Mouse (Mus musculus): ENCODE measurements at regions not wholly inside any gene's neighbourhood (a gene's known extent, or its start where the extent isn't known, plus 50 kb on each side); places are given as distances from the start of the nearest gene placed in this dataset.

DNA sequence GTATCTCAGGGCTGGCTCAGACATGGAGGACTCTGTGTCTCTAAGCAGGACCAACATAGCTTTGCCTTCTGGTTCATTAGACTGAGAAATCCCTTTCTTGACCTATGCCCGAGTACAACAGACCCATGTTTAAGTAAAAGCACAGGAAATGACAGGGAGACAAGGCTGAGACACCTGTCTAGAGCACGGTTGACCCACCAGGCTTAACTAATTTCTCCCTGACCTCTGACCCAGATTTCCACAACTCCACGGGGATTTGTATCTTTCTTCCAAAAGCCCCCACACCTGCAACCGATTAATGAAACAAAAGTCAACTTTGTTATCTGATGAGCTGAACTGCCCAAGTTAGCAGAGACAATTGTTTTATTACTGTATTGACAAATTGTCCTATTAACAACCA is 553.7 kb downstream of the Tmem182 start:
- Histone ChIP-seq H3K27me3 (ENCODE audit: control insufficient read depth, insufficient read depth, low read length, poor library complexity, severe bottlenecking) (no peaks in the 10 kb centered on the region), H3K9ac (ENCODE audit: low read depth, poor library complexity, severe bottlenecking) (no peak overlapping the region), H3K9me3 (replicated peaks; ENCODE audit: control insufficient read depth, insufficient read depth, low read length, poor library complexity, severe bottlenecking) (no peaks in the 10 kb centered on the region), H3K36me3 (ENCODE audit: control insufficient read depth, insufficient read depth, low read length, poor library complexity, severe bottlenecking) (no peaks in the 10 kb centered on the region), H3K4me3 (ENCODE audit: low read depth, low read length) (no peak overlapping the region), H3K4me1 (ENCODE audit: control insufficient read depth, insufficient read depth, low read length) (no peaks in the 10 kb centered on the region), H3K27ac (ENCODE audit: insufficient read depth, low read length) (no peak overlapping the region)
- no peak for TF ChIP-seq EP300 (IDR thresholded peaks at IDR 0.05; ENCODE audit: insufficient read depth, low read depth, low read length)
- no peak for TF ChIP-seq POLR2A (IDR thresholded peaks at IDR 0.05; ENCODE audit: insufficient read depth, low read length)
- no peak for TF ChIP-seq CTCF (IDR thresholded peaks at IDR 0.05; ENCODE audit: low read depth, low read length)

DNA sequence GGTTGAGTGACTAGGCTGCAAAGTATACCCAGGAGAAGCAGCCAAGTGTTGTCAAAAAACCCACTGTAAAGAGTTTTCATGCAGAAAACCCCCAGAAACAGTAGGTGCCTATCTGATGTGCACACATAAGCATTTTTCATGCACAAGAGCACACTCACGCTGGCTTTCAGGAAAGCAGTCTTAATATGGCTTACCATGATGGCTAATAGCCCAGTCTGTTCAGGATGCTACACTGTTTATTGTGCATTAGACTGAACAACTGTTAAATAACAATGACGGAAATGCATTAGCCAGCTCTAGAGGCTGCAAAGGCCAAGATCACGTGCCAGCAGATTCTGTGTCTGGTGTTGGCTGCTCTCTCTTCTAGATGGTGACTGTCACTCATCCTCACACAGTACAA is 556.1 kb downstream of the Tmem182 start:
- Histone ChIP-seq H3K9ac (ENCODE audit: low read depth, poor library complexity, severe bottlenecking) (no peak overlapping the region), H3K36me3 (ENCODE audit: control insufficient read depth, insufficient read depth, low read length, poor library complexity, severe bottlenecking) (no peaks in the 10 kb centered on the region), H3K27me3 (ENCODE audit: control insufficient read depth, insufficient read depth, low read length, poor library complexity, severe bottlenecking) (no peaks in the 10 kb centered on the region), H3K4me3 (ENCODE audit: low read depth, low read length) (no peak overlapping the region), H3K4me1 (ENCODE audit: control insufficient read depth, insufficient read depth, low read length) (no peaks in the 10 kb centered on the region), H3K9me3 (replicated peaks; ENCODE audit: control insufficient read depth, insufficient read depth, low read length, poor library complexity, severe bottlenecking) (no peaks in the 10 kb centered on the region), H3K27ac (ENCODE audit: insufficient read depth, low read length) (no peak overlapping the region)
- no peak for TF ChIP-seq POLR2A (IDR thresholded peaks at IDR 0.05; ENCODE audit: insufficient read depth, low read length)
- TF ChIP-seq CTCF (IDR thresholded peaks at IDR 0.05; ENCODE audit: low read depth, low read length): no peak
- TF ChIP-seq EP300 (IDR thresholded peaks at IDR 0.05; ENCODE audit: insufficient read depth, low read depth, low read length): no peak

DNA sequence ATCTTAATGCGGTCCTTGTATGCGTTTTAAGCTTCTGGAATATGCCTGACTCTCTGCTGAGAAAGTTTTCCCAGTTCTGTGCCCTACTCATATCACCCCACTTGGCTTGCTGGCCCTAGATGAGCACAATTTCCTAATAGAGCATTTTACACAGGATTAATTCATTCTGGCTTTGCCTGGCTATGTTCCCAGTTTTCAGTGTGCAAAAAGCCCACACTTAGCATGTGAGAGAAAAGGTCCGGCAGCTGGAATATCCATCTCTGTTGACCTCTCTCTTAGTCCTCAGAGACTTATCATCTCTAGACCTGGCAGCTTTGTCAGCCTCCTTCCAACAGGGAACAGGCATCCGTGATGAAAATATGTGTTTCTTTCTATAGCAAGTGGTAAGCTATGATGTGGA is 574.6 kb downstream of the Tmem182 start:
- no peak overlapping the region for H3K4me3 ChIP-seq (ENCODE audit: low read depth, low read length)
- no peaks in the 10 kb centered on the region for H3K27me3 ChIP-seq (ENCODE audit: control insufficient read depth, insufficient read depth, low read length, poor library complexity, severe bottlenecking)
- no peaks in the 10 kb centered on the region for H3K36me3 ChIP-seq (ENCODE audit: control insufficient read depth, insufficient read depth, low read length, poor library complexity, severe bottlenecking)
- H3K9ac ChIP-seq (ENCODE audit: low read depth, poor library complexity, severe bottlenecking): no peak overlapping the region
- no peaks in the 10 kb centered on the region for H3K4me1 ChIP-seq (ENCODE audit: control insufficient read depth, insufficient read depth, low read length)
- TF ChIP-seq CTCF (IDR thresholded peaks at IDR 0.05; ENCODE audit: low read depth, low read length): no peak
- TF ChIP-seq EP300 (IDR thresholded peaks at IDR 0.05; ENCODE audit: insufficient read depth, low read depth, low read length): no peak
- TF ChIP-seq POLR2A (IDR thresholded peaks at IDR 0.05; ENCODE audit: insufficient read depth, low read length): no peak
- H3K9me3 ChIP-seq (replicated peaks; ENCODE audit: control insufficient read depth, insufficient read depth, low read length, poor library complexity, severe bottlenecking): no peaks in the 10 kb centered on the region
- H3K27ac ChIP-seq (ENCODE audit: insufficient read depth, low read length): no peak overlapping the region

DNA sequence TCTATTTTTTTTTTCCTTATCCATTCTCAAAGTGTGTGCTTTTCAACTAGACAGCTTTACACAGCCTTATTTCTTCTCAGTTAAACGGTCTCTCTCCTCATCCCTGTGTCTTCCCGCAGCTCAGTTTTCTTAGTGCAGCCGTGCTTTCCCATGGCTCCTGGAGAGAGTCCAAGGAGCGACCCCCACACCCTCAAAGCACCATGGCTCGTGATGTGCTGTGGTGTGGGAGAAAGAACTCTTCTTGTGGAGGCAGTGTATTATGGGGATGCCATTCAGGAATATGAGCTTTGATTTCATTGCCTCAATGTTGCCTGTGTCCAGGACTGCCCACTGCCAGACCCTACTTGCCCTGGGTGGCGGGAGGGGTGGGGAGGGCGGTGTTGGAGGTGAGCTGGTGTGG is 576.1 kb downstream of the Tmem182 start:
- Histone ChIP-seq H3K36me3 (ENCODE audit: control insufficient read depth, insufficient read depth, low read length, poor library complexity, severe bottlenecking) (no peaks in the 10 kb centered on the region), H3K27me3 (ENCODE audit: control insufficient read depth, insufficient read depth, low read length, poor library complexity, severe bottlenecking) (no peaks in the 10 kb centered on the region), H3K9me3 (replicated peaks; ENCODE audit: control insufficient read depth, insufficient read depth, low read length, poor library complexity, severe bottlenecking) (no peaks in the 10 kb centered on the region), H3K9ac (ENCODE audit: low read depth, poor library complexity, severe bottlenecking) (no peak overlapping the region), H3K27ac (ENCODE audit: insufficient read depth, low read length) (no peak overlapping the region), H3K4me3 (ENCODE audit: low read depth, low read length) (no peak overlapping the region), H3K4me1 (ENCODE audit: control insufficient read depth, insufficient read depth, low read length) (no peaks in the 10 kb centered on the region)
- TF ChIP-seq CTCF (IDR thresholded peaks at IDR 0.05; ENCODE audit: low read depth, low read length): no peak
- TF ChIP-seq POLR2A (IDR thresholded peaks at IDR 0.05; ENCODE audit: insufficient read depth, low read length): no peak
- no peak for TF ChIP-seq EP300 (IDR thresholded peaks at IDR 0.05; ENCODE audit: insufficient read depth, low read depth, low read length)

DNA sequence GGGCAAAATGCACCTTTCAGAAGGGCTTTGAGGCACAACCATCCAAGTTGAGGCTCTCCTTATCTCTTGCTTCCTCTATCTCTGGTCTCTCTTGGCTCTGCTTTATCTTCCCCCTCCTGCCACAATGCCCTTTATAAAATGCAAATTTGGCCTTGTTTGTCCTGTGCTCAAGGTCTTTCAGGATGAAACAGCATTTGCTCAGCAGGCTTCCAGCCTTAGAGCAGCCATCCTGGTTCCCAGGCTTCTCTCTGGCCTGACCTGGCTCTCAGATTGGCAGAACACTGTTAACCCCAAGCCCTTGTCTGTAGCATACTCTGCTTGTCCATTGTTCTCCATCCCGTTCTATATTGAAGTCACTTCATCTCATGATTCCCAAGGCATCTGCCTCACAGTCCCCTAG is 579.3 kb downstream of the Tmem182 start:
- TF ChIP-seq CTCF (IDR thresholded peaks at IDR 0.05; ENCODE audit: low read depth, low read length): no peak
- TF ChIP-seq EP300 (IDR thresholded peaks at IDR 0.05; ENCODE audit: insufficient read depth, low read depth, low read length): no peak
- TF ChIP-seq POLR2A (IDR thresholded peaks at IDR 0.05; ENCODE audit: insufficient read depth, low read length): no peak
- H3K4me1 ChIP-seq (ENCODE audit: control insufficient read depth, insufficient read depth, low read length): no peaks in the 10 kb centered on the region
- no peak overlapping the region for H3K27ac ChIP-seq (ENCODE audit: insufficient read depth, low read length)

DNA sequence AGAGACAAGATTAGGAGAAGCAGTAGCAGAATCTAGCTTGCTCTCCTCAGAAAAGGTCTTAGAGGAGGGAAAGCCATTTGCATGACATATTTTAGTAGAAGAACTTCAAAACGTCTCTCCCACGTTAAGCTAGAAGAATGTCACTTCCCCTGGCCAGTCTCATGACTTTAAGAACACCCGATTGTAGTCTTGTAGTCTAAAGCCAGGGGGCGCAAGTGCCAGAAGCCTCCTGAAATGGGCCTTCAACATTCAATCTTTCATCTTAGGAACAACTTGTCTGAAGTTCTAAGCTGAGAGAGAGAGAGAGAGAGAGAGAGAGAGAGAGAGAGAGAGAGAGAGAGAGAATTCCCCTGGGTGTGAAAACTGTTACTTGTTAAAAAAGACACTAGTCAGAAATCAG is 581.0 kb downstream of the Tmem182 start:
- H3K27ac ChIP-seq (ENCODE audit: insufficient read depth, low read length): no peak overlapping the region
- no peaks in the 10 kb centered on the region for H3K4me1 ChIP-seq (ENCODE audit: control insufficient read depth, insufficient read depth, low read length)
- TF ChIP-seq EP300 (IDR thresholded peaks at IDR 0.05; ENCODE audit: insufficient read depth, low read depth, low read length): no peak
- TF ChIP-seq CTCF (IDR thresholded peaks at IDR 0.05; ENCODE audit: low read depth, low read length): peak; percentile 3

More for the DNA sequence above, 579.3 kb downstream of the Tmem182 start:
- H3K4me3 ChIP-seq (ENCODE audit: low read depth, low read length): no peak overlapping the region
- H3K9me3 ChIP-seq (replicated peaks; ENCODE audit: control insufficient read depth, insufficient read depth, low read length, poor library complexity, severe bottlenecking): no peaks in the 10 kb centered on the region
- no peak overlapping the region for H3K9ac ChIP-seq (ENCODE audit: low read depth, poor library complexity, severe bottlenecking)
- H3K36me3 ChIP-seq (ENCODE audit: control insufficient read depth, insufficient read depth, low read length, poor library complexity, severe bottlenecking): no peaks in the 10 kb centered on the region
- no peaks in the 10 kb centered on the region for H3K27me3 ChIP-seq (ENCODE audit: control insufficient read depth, insufficient read depth, low read length, poor library complexity, severe bottlenecking)

More for the DNA sequence above, 581.0 kb downstream of the Tmem182 start:
- Histone ChIP-seq H3K9me3 (replicated peaks; ENCODE audit: control insufficient read depth, insufficient read depth, low read length, poor library complexity, severe bottlenecking) (no peaks in the 10 kb centered on the region), H3K9ac (ENCODE audit: low read depth, poor library complexity, severe bottlenecking) (no peak overlapping the region), H3K4me3 (ENCODE audit: low read depth, low read length) (no peak overlapping the region), H3K36me3 (ENCODE audit: control insufficient read depth, insufficient read depth, low read length, poor library complexity, severe bottlenecking) (no peaks in the 10 kb centered on the region), H3K27me3 (ENCODE audit: control insufficient read depth, insufficient read depth, low read length, poor library complexity, severe bottlenecking) (no peaks in the 10 kb centered on the region)
